Mouse (Mus musculus): Measurements from ENCODE around the gene Arl3.

GRCm38 (mm10) chr19:46523480-46524151 lies 49.4 kb downstream of the Arl3 start:
- TF ChIP-seq ZNF384 (IDR thresholded peaks at IDR 0.05; ENCODE audit: low read depth, low read length), result no peak
- TF ChIP-seq HCFC1 (IDR thresholded peaks at IDR 0.05; ENCODE audit: borderline replicate concordance, insufficient read depth, low read length), result no peak
- TF ChIP-seq ZC3H11A (IDR thresholded peaks at IDR 0.05; ENCODE audit: borderline replicate concordance, low read depth, low read length), result no peak
- no peak for TF ChIP-seq MAFK (IDR thresholded peaks at IDR 0.05; ENCODE audit: insufficient read depth, low read depth, low read length)
- TF ChIP-seq CHD2 (IDR thresholded peaks at IDR 0.05; ENCODE audit: low read depth, low read length), result no peak

Data from ES-E14 (cell line).